Mouse (Mus musculus): ENCODE results near the gene Fbxl14.

GRCm38 (mm10) chr6:119513452-119513851 is 34.0 kb downstream of the Fbxl14 start:
- TF ChIP-seq CTCF (IDR thresholded peaks at IDR 0.05; ENCODE audit: low read depth), result no peak
- TF ChIP-seq EP300 (IDR thresholded peaks at IDR 0.05; ENCODE audit: low read depth), result no peak
